Mouse (Mus musculus): ENCODE measurements at regions not wholly inside any gene's neighbourhood (a gene's known extent, or its start where the extent isn't known, plus 50 kb on each side); places are given as distances from the start of the nearest gene placed in this dataset.

- no peak for DNase-seq
Measured at GRCm38 (mm10) chr9:32057427-32058115, 58.4 kb upstream of the Arhgap32 start.

DNA sequence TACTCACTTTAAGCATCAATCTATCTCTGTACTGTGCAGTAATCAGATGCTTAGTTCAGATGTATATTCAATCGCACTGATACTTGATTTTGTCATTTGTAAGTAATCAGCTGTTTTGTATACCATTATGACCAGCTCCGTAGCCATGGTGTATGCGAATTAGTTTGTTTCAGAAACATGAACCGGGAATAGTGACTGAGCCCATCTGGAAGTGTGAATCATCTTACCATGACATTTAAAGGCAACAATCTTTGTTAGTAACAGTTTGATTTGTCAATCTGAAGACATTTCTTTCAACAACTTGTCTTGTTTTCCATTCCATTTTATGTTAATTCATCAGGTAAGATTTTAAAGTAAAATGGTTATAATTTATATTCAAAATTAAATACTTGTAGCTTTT, 53.2 kb upstream of the Arhgap32 start:
- DNase-seq: no peak

DNA sequence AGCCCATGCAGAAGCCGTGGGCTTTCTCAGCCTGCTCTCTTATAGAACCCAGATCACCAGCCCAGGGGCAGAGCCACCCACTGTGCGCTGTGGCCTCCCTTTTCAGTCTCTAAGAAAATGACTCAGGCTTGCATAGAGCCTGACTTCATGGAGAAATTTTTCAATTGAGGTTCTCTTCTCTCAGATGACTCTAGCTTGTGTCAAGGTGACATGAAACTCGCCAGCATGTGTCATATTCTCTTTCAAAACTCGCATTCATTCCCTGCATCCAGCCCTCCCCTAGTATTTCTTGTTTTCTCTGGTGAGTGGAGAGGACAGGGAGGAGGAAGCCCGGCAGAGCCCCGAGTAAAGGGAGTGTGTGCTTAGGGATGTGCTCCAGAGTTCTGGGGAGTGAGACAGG, 52.4 kb upstream of the Arhgap32 start:
- no peak for DNase-seq

- DNase-seq: no peak
Measured at GRCm38 (mm10) chr9:32064007-32064550, 51.9 kb upstream of the Arhgap32 start.

Data from kidney, adult 11 months (tissue).